Mouse (Mus musculus) ES-E14 (cell line): Measurements from ENCODE around the gene Phldb1.

Experiments used
- CHD2 ChIP-seq: IDR thresholded peaks from 2 replicates; pipeline ENCODE4 v1.6.1; 2014; ENCODE audit warnings: mild to moderate bottlenecking, low read depth, low read length, inconsistent platforms
- MAFK ChIP-seq: IDR thresholded peaks from 2 replicates; pipeline ENCODE4 v1.6.1; 2014; ENCODE audit warnings: mild to moderate bottlenecking, low read depth, low read length, inconsistent platforms; ENCODE audit not compliant: insufficient read depth
- ZC3H11A ChIP-seq: IDR thresholded peaks from 2 replicates; pipeline ENCODE4 v1.6.1; 2012; ENCODE audit warnings: low read depth, mild to moderate bottlenecking, inconsistent platforms, low read length, borderline replicate concordance
- ZNF384 ChIP-seq: IDR thresholded peaks from 2 replicates; pipeline ENCODE4 v1.6.1; 2012; ENCODE audit warnings: low read depth, low read length, inconsistent platforms

GRCm38 (mm10) chr9:44683046-44683445, 52.0 kb downstream of the Phldb1 start:
- no peak for TF ChIP-seq ZC3H11A
- TF ChIP-seq ZNF384: no peak
- no peak for TF ChIP-seq MAFK
- TF ChIP-seq CHD2: no peak
